Mouse (Mus musculus) ZHBTc4 (cell line): ENCODE results near the gene Sh2d1b2.

Experiments used
- DNase-seq: peaks from one replicate; pipeline ENCODE4 v3.0.0-alpha.2; 2011; ENCODE audit warnings: low read depth, low spot score

The Sh2d1b2 gene

GRCm38 (mm10) chr1:170277016-170277415, 44.5 kb downstream of the Sh2d1b2 start, which contains the start of gene Sh2d1b1:
Gene Sh2d1b1 (plus strand): TSS chr1:170277320.
- no peak for DNase-seq

- DNase-seq, result no peak
Observed at GRCm38 (mm10) chr1:170282415-170283129, 50.0 kb downstream of the Sh2d1b2 start.

- peak; percentile 41 for DNase-seq
Observed at GRCm38 (mm10) chr1:170292239-170292951, 59.8 kb downstream of the Sh2d1b2 start.

GRCm38 (mm10) chr1:170293257-170293656, 60.7 kb downstream of the Sh2d1b2 start:
- DNase-seq, result no peak

- no peak for DNase-seq
Observed at GRCm38 (mm10) chr1:170294786-170295570, 62.4 kb downstream of the Sh2d1b2 start.

GRCm38 (mm10) chr1:170299496-170299895, 66.9 kb downstream of the Sh2d1b2 start:
- DNase-seq, result no peak

- no peak for DNase-seq
Observed at GRCm38 (mm10) chr1:170301686-170302085, 69.1 kb downstream of the Sh2d1b2 start.

GRCm38 (mm10) chr1:170302456-170302855, 69.9 kb downstream of the Sh2d1b2 start:
- no peak for DNase-seq

GRCm38 (mm10) chr1:170303103-170303502, 70.6 kb downstream of the Sh2d1b2 start:
- no peak for DNase-seq
